Mouse (Mus musculus) hindbrain, embryonic 14.5 days (tissue): ENCODE results near the gene Pex14. TPM values are rescaled to one million over a fixed set of nuclear protein-coding genes. Genes with fewer than 3 reads are reported as not detected.

Experiments used
- ATAC-seq: fragments of 200-750 bp; cut with Nextera tagmentation; 2 replicates; pipeline ENCODE4 v1.8.0; 2017; ENCODE audit warnings: moderate number of reproducible peaks, mild to moderate bottlenecking, moderate TSS enrichment, moderate library complexity; ENCODE audit not compliant: low FRiP score
- DNase-seq: peaks from one replicate; pipeline ENCODE4 v3.0.0-alpha.2; 2015; ENCODE audit warnings: low spot score
- H3K27ac ChIP-seq: fragments of 300-500 bp; sonication (generic); 2 replicates; pipeline ENCODE4 v1.5.1; 2014; ENCODE audit warnings: mild to moderate bottlenecking, moderate library complexity
- H3K27me3 ChIP-seq: fragments of 300-500 bp; sonication (generic); 2 replicates; pipeline ENCODE4 v1.6.1; 2014; ENCODE audit warnings: mild to moderate bottlenecking, low read length, mixed read lengths; ENCODE audit not compliant: control insufficient read depth, insufficient read depth
- H3K36me3 ChIP-seq: fragments of 300-500 bp; sonication (generic); replicated peaks from 2 replicates; pipeline ENCODE4 v1.6.1; 2014; ENCODE audit not compliant: control insufficient read depth, insufficient read depth
- H3K4me1 ChIP-seq: fragments of 300-500 bp; sonication (generic); replicated peaks from 2 replicates; pipeline ENCODE4 v1.6.1; 2014; ENCODE audit warnings: antibody characterized with exemption, low read length, mixed read lengths; ENCODE audit not compliant: control insufficient read depth, insufficient read depth
- H3K4me2 ChIP-seq: fragments of 300-500 bp; sonication (generic); replicated peaks from 2 replicates; pipeline ENCODE4 v1.6.1; 2014; ENCODE audit warnings: mild to moderate bottlenecking, moderate library complexity
- H3K4me3 ChIP-seq: fragments of 300-500 bp; sonication (generic); replicated peaks from 2 replicates; pipeline ENCODE4 v1.5.1; 2014; ENCODE audit warnings: mild to moderate bottlenecking, low read length
- H3K9ac ChIP-seq: fragments of 300-500 bp; sonication (generic); 2 replicates; pipeline ENCODE4 v1.6.1; 2014
- H3K9me3 ChIP-seq: fragments of 300-500 bp; sonication (generic); 2 replicates; pipeline ENCODE4 v1.6.1; 2016; ENCODE audit warnings: low read length; ENCODE audit not compliant: control insufficient read depth
- WGBS: fragments of 180-500 bp; shearing (Covaris S2); extraction: QIAGEN DNeasy Blood & Tissue Kit; methylation state at CpG from one replicate; pipeline ENCODE4 v1.1.7; 2014; 5-methylcytosine and 5-hydroxymethylcytosine counted together
- polyA plus RNA-seq: library from polyadenylated mRNA; unstranded; fragments of >200 nt; fragmentation: Nextera tagmentation; extraction: Ambion mirVana; gene quantifications from 2 replicates; pipeline ENCODE4 v1.2.1, GENCODE M21; 2014

Pex14 gene
- polyA plus RNA-seq, 1 experiment from 2014 or later, result 47.0 TPM

DNA sequence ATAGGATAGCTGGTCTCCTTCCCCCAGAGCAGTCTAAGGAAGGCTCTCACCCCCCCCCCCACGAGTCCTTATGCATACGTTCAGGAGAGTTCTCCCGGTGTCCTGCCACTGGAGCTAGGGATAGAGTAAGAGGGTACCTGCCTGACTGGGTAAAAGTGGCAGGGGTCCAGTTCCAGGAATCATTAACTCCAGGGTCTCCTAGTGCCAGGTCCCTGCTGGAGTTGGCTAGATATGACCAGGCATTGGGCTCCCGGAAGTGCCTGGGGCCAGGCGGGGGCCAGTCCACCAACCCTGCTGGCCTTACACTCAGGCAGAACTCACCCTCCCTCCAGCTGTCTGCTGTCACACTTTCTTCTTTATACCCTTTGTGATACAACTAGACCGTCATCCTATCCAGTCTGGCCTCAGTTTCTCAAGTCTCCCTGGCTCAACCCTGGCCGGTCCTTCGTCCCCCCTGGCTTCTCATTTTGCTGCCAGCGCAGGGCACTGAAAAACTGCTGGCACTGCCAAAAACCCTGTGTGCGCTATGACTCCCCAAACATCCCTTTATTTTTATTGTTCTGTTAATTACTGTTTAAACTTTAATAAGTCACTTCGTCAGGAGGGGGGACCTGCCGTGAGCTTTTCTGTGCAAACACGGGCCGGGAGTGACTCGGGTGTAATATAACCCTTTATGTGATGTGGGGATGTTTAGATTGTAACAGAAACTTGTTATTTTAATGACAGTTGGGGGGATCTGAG lies 180.8 kb downstream of the Pex14 start:
- H3K27ac ChIP-seq, result no peak overlapping the region
- no peak for DNase-seq
- WGBS, result 60% methylated on average over 15 of the region's 15 CpGs
- peaks cover 25% of the 10 kb centered on the region; the same call in 1 of the 2 replicates for H3K27me3 ChIP-seq
- H3K9me3 ChIP-seq, result no peaks in the 10 kb centered on the region
- no peak overlapping the region for H3K4me2 ChIP-seq
- no peaks in the 10 kb centered on the region for H3K36me3 ChIP-seq
- ATAC-seq, result no peak
- no peak overlapping the region for H3K9ac ChIP-seq
- H3K4me1 ChIP-seq, result peaks cover 52% of the 10 kb centered on the region
- H3K4me3 ChIP-seq, result no peak overlapping the region

- no peak overlapping the region; the same call in 1 of the 2 replicates for H3K27ac ChIP-seq
- H3K9me3 ChIP-seq, result no peaks in the 10 kb centered on the region
- H3K27me3 ChIP-seq, result peaks cover 24% of the 10 kb centered on the region; the same call in 1 of the 2 replicates
- no peaks in the 10 kb centered on the region for H3K36me3 ChIP-seq
- DNase-seq (peak; percentile 28), ATAC-seq (no peak)
- H3K9ac ChIP-seq, result peak overlapping the region; percentile 20; the same call in 1 of the 2 replicates
- H3K4me1 ChIP-seq, result peaks cover 27% of the 10 kb centered on the region
- WGBS, result 58% methylated on average over 15 of the region's 15 CpGs
- H3K4me3 ChIP-seq, result no peak overlapping the region
- no peak overlapping the region for H3K4me2 ChIP-seq
Observed at GRCm38 (mm10) chr4:148915849-148916248, 183.8 kb downstream of the Pex14 start.

DNA sequence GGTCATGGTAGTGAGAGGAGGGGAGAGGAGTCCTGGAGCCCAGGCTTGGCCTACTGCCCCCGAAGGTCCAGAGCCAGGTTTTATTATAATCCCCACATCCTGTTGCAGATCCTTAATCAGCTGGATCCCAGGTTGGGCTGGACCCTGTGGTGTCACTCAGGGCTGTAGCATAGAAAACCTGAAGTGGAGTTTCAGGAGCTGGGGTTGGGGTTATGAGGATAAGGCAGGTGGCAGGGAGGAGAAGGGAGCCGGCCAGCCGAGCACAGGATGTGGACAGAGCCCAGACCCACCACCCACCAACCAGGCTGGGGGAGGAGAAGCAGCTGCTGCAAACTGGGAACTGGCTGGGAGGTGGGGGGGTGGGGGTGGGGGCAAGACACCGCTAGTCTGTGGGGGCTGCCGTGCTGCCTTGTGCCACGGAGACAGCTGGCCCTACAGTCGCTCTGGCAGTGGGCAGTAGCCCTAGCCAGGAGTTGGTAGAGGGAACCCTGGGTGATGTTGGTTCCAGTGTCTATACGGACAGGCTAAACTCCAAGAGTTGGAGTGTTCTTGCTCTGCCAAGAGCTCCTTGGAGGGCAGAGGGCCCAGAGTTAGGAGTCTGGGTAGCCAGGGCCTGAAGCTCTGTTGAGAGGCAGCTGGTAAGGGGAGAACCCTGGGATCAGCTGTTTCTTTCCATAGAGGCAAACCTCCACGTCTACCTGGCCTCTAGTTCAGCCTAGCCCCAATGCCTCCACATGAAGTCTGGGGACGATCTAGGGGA lies 184.6 kb downstream of the Pex14 start:
- peaks cover 22% of the 10 kb centered on the region for H3K4me1 ChIP-seq
- DNase-seq, result peak; percentile 76
- peak overlapping the region; percentile 33; the same call in 1 of the 2 replicates for H3K27ac ChIP-seq
- 0 out of 2 replicates have a peak, but pooled peaks cover 22% of the 10 kb centered on the region for H3K27me3 ChIP-seq
- WGBS, result 32% methylated on average over 10 of the region's 10 CpGs
- no peak overlapping the region for H3K4me2 ChIP-seq
- H3K9ac ChIP-seq, result no peak overlapping the region
- H3K4me3 ChIP-seq, result no peak overlapping the region
- H3K36me3 ChIP-seq, result no peaks in the 10 kb centered on the region
- no peaks in the 10 kb centered on the region for H3K9me3 ChIP-seq
- ATAC-seq, result peak; percentile 68

- Histone ChIP-seq H3K4me2 (no peak overlapping the region), H3K4me1 (peaks cover 37% of the 10 kb centered on the region), H3K4me3 (no peak overlapping the region), H3K9me3 (no peaks in the 10 kb centered on the region), H3K27ac (no peak overlapping the region), H3K27me3 (peaks cover 9% of the 10 kb centered on the region; the same call in 1 of the 2 replicates), H3K9ac (no peak overlapping the region), H3K36me3 (no peaks in the 10 kb centered on the region)
- ATAC-seq (no peak), DNase-seq (no peak)
- 56% methylated on average over 8 of the region's 8 CpGs for WGBS
Observed at GRCm38 (mm10) chr4:148912826-148913590, 186.7 kb downstream of the Pex14 start.

DNA sequence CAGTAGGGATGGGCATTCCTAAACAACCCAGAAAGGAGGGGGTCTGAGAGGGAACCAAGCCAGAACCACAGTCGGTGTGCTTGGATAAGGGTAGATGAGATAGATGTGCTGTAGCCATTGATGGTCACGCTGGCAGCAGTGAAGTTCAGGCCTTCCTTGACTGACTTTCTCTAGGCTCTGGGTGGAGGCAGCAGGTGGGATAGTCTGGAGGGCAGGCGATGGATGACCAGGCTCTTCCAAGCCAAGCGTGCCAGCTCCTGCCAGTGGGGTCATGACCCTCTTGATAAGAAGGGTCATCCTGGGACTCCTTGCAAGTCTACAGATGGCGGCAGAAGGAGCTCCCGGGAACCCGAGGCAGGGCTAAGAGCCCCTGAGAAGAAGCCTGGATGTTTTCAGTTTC lies 187.5 kb downstream of the Pex14 start:
- Histone ChIP-seq H3K9me3 (no peaks in the 10 kb centered on the region), H3K4me2 (no peak overlapping the region), H3K36me3 (no peaks in the 10 kb centered on the region), H3K27me3 (peaks cover 9% of the 10 kb centered on the region; the same call in 1 of the 2 replicates), H3K4me3 (no peak overlapping the region), H3K4me1 (peaks cover 36% of the 10 kb centered on the region), H3K27ac (no peak overlapping the region), H3K9ac (no peak overlapping the region)
- no peak for DNase-seq
- ATAC-seq, result no peak
- WGBS, result 46% methylated on average over 7 of the region's 7 CpGs

Other genes starting within 250 kb of the Pex14 start
- 20.1 and 20.8 TPM in 2 replicates for gene Dffa, start 4.3 kb upstream of the Pex14 start, polyA plus RNA-seq
- 0.41 and 0.99 TPM in 2 replicates for gene Cort, start 26.9 kb upstream of the Pex14 start, polyA plus RNA-seq
- 16.9 and 18.7 TPM in 2 replicates for gene Cenps, start 37.8 kb upstream of the Pex14 start, polyA plus RNA-seq
- 46.4 TPM in 2 replicates for gene Pgd, start 66.9 kb upstream of the Pex14 start, polyA plus RNA-seq
- 188 and 194 TPM in 2 replicates for gene Kif1b, start 207.8 kb upstream of the Pex14 start, polyA plus RNA-seq